Mouse (Mus musculus): Measurements from ENCODE around the gene Cdkl5.

DNA sequence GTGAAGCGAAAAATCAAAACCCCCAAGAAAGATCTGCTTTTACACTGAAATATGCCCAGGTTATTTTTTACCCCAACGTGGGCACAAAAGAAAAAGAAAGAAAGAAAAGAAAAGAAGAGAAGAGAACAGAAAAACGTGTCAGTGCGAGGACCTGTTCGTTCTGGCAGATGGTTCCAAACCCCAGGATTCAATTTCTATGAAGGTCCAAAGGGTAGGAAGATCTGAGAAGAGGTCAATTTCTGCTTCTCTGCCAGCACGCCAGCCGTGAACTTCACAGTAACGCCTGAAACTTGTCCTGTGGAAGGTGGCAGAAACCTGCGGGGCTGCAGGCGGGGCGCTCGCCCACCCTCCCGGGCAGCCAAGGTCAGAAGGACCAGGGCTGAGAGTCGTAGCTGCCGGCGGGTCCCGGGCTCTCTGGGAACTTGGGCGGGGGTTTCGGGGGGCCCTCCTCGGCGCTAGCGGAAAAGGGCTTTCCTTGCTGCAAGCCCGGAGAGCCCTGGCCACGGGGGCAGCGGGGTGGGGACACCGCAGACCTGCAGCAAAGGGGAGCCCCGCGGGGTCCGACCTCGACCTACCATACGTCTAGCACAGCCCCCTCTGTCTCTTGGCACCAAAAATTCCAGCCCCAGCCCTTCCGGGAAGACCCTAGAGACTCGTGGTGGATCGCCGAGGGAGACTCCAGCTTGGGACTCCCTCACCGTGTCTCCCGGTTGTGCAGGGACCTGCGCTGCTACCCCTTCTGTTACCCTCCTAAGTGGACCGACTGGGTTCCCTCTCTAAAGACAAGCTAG is 560 bp downstream of the Cdkl5 start:
- TF ChIP-seq CTCF (IDR thresholded peaks at IDR 0.05; ENCODE audit: low read depth) (no peak), EP300 (IDR thresholded peaks at IDR 0.05; ENCODE audit: low read depth) (no peak)

Data from heart, postnatal 0 days (tissue).